Mouse (Mus musculus) thymus, adult 2 months (tissue): ENCODE data around the gene Pik3ap1.

Source experiments
- CTCF ChIP-seq: fragments of 200-500 bp; IDR thresholded peaks from 2 replicates; pipeline ENCODE4 v1.5.1; 2012; ENCODE audit warnings: mild to moderate bottlenecking, control low read depth, low read length, moderate library complexity, borderline replicate concordance; ENCODE audit not compliant: control insufficient read depth, poor library complexity, insufficient read depth; ENCODE audit errors: extremely low read depth
- POLR2A ChIP-seq: fragments of 200-500 bp; IDR thresholded peaks from 2 replicates; pipeline ENCODE4 v1.6.1; 2012; ENCODE audit warnings: mild to moderate bottlenecking, low read length, control low read depth, moderate library complexity; ENCODE audit not compliant: control insufficient read depth, poor library complexity, insufficient read depth; ENCODE audit errors: extremely low read depth

DNA sequence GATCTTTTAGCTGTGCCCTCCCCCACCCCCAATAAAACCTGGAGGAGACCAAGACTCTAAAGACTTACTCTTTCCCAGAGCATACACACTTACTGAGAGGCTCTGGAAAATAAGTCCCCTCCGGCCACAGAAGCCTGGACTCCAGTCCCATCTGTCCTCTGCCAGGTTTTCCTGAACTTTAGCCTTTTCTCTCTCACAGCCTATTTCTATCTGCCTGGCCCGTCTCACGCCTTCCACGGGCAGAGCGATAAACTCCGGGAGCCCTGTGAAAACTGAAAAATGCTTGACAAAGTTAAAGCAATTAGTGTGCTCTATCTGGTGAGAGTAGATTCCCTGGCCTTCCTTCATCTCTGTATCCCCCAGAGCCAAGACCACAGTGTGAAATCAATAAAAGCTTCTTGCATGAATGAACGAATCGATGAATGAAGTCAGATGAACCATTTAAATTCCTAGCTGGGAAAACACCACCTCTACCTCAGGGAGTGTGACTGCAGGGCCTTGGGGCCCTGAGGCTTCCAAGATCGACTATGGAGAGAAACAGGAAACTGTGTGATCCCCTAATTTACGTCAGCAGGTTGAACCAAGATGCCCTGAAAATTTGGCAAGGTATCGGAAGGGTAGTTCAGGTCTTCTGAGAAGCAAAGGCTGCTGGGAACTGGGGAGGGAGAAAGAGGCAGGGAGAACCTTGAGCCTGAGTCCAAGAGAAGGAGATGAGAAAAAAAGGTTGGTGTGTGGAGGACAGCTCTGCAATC, 38.6 kb downstream of the Pik3ap1 start:
- TF ChIP-seq CTCF (no peak), POLR2A (no peak)
